Mouse (Mus musculus): ENCODE measurements at regions not wholly inside any gene's neighbourhood (a gene's known extent, or its start where the extent isn't known, plus 50 kb on each side); places are given as distances from the start of the nearest gene placed in this dataset.

DNA sequence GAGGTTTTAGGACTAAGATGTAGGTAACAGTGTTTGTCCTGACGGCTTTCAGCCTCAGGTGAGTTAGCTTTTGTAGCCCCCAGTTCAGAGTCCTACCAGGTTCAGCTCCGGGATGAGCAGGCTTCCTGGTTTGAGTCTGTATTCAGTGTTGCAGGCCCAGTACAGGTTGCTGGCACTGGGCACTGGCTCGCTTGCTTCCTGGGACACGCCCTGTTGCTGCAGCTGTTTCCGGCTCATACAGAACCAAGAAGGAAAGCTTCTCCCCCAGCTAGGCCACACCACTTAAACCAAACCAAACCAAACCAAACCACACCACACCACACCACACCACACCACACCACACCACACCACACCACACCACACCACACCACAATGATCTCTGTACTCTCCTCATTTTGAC lies 93.6 kb downstream of the Otx2 start:
- Histone ChIP-seq H3K4me1 (no peaks in the 10 kb centered on the region), H3K4me2 (replicated peaks) (no peak overlapping the region), H3K9me3 (no peaks in the 10 kb centered on the region), H3K36me3 (no peaks in the 10 kb centered on the region), H3K27ac (no peak overlapping the region), H3K9ac (no peak overlapping the region), H3K27me3 (replicated peaks) (no peaks in the 10 kb centered on the region), H3K4me3 (no peak overlapping the region)
- WGBS = 87% methylated on average over 5 of the region's 5 CpGs
- no peak for ATAC-seq (ENCODE audit: low FRiP score, low read depth)
